Comparison of ENCODE assay signal across 23 mouse cellular contexts in the genomic region with DNA sequence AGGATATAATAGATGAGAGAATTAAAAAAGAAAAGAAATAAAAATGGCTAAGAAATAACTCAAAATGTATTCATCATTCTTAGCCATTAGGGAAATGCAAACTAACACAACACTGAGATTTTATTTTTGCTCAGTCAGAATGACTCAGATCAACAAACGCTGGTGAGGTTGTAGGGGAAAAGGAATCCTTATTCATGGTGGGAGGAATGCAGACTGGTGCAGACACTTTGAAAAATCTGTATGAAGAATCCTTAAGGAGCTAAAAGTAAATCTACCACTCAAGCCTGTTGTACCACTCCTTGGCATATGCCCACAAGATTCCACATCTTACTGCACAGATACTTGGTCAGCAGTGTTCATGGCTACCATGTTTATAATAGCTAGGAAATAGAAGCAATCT.
A peak's percentile ranks its signal among the peaks of the same experiment; 100 is the strongest.
DNase-seq lines count a peak whose midpoint lies in the region; ATAC-seq and TF ChIP-seq lines count a peak whose summit lies in the region.
"Had no signal": no experiment of that assay in that cellular context is flagged by ENCODE, and none has a peak within 500 bp of the region (broad histone marks: within the 10 kb centered on the region; RNA-seq: fewer than 3 reads in every experiment).

No protein-coding gene starts in this region.

- no peak overlapping the region for H3K4me2 ChIP-seq in intestine, embryonic 16.5 days (ENCODE audit: low read depth, low read length)

- ATAC-seq in frontal cortex, adult (ENCODE audit: low TSS enrichment), result peak; percentile 91
- ATAC-seq in intestine, embryonic 16.5 days, result no peak
- ATAC-seq: activated CD4-positive, CD25-positive, alpha-beta regulatory T cell, adult 4 months; CD4-positive, CD25-positive, alpha-beta regulatory T cell, adult 4 months; Patski had no signal

- no peaks in the 10 kb centered on the region for H3K9me3 ChIP-seq in intestine, embryonic 16.5 days (ENCODE audit: control insufficient read depth, low read length)

- no peaks in the 10 kb centered on the region for H3K36me3 ChIP-seq in intestine, embryonic 16.5 days (ENCODE audit: control insufficient read depth, insufficient read depth, low read length)
- H3K36me3 ChIP-seq: G1E had no signal

- DNase-seq in frontal cortex, postnatal 14 days (ENCODE audit: low spot score in 2 of 2), result no peak
- peak; percentile 4 for DNase-seq in heart, adult 11 months
- no peak for DNase-seq in heart, adult 8-10 months (ENCODE audit: low spot score)
- no peak for DNase-seq in left cerebral cortex, adult 2 months (ENCODE audit: extremely low spot score in 1 of 2, low spot score in 2 of 2)
- no peak for DNase-seq in left cerebral cortex, adult 18-20 months (ENCODE audit: low spot score in 2 of 2)
- peak; percentile 77 for DNase-seq in brain, adult 2 months (ENCODE audit: low read depth, low spot score)
- DNase-seq: adrenal gland, adult 2 months; adrenal gland, adult 8-10 months; adrenal gland, postnatal 10 days; adrenal gland, postnatal 14 days; adrenal gland, postnatal 25 days; adrenal gland, postnatal 36 days; B cell, adult 2 months; cerebellum, adult 11 months; cerebellum, adult 11-12 months; cerebellum, adult 18-20 months had no signal

- H3K9ac ChIP-seq in intestine, embryonic 16.5 days (ENCODE audit: low read depth, low read length), result no peak overlapping the region

- no peak for TF ChIP-seq CTCF in left cerebral cortex, adult 2 months (IDR thresholded peaks at IDR 0.05)

- intact Hi-C loops in left cerebral cortex, adult 2 months (cut with DNase I), result no loop called here

- H3K4me1 ChIP-seq in intestine, embryonic 16.5 days (ENCODE audit: control insufficient read depth, insufficient read depth, low read length), result no peaks in the 10 kb centered on the region

- no peak overlapping the region for H3K4me3 ChIP-seq in left cerebral cortex, adult 2 months
- no peak overlapping the region for H3K4me3 ChIP-seq in intestine, embryonic 16.5 days (ENCODE audit: low read length)

- peak overlapping the region; percentile 24; the same call in 1 of the 2 replicates for H3K27ac ChIP-seq in left cerebral cortex, adult 2 months
- no peak overlapping the region for H3K27ac ChIP-seq in intestine, embryonic 16.5 days (ENCODE audit: low read length)

- 79% methylated on average over 1 of the region's 1 CpGs for WGBS in intestine, embryonic 16.5 days

- H3K27me3 ChIP-seq in intestine, embryonic 16.5 days (replicated peaks; ENCODE audit: control insufficient read depth, insufficient read depth, low read length), result no peaks in the 10 kb centered on the region
- H3K27me3 ChIP-seq: CH12.LX had no signal

Comparison
In these comparisons a context has a peak if more than half of its experiments do, and no peak if none do; other contexts are left out.
1. DNase-seq: peak in heart, adult 11 months (single experiment) and brain, adult 2 months (single experiment); none in frontal cortex, postnatal 14 days (0 of 2), heart, adult 8-10 months (single experiment), left cerebral cortex, adult 2 months (0 of 2) and left cerebral cortex, adult 18-20 months (0 of 2).